Mouse (Mus musculus): ENCODE measurements around the gene Fhod1. TPM values are rescaled to one million over a fixed set of nuclear protein-coding genes. Genes with fewer than 3 reads are reported as not detected.

The Fhod1 gene
- polyA plus RNA-seq, 1 experiment from 2014 or later: 0.39 TPM

DNA sequence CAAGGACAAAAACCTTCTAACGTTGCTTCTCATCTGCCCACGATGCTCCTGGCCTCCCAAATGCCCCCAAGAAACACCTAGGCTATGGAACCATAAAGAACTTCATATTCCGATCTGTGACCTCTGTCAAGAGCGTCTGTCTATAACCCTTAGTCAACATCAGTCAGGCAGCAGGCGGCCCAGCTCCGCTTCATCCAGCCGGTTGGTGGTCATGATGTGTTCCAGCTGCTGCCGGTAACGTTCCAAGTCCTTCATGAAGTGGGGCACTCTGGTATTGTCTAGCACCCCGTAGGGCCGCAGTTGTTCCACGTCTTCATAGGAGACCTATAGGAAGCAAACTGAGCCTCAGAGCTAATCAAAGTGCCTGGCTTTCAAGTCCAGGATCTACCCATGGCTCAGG lies 65.9 kb downstream of the Fhod1 start:
- Histone ChIP-seq H3K4me3 (ENCODE audit: low read depth, low read length) (no peak overlapping the region), H3K4me1 (ENCODE audit: control insufficient read depth, insufficient read depth, low read length) (peaks cover 12% of the 10 kb centered on the region), H3K9ac (ENCODE audit: low read length) (no peak overlapping the region), H3K27me3 (replicated peaks; ENCODE audit: control insufficient read depth, insufficient read depth, low read length) (peaks cover 29% of the 10 kb centered on the region), H3K36me3 (ENCODE audit: control insufficient read depth, insufficient read depth, low read length) (peaks cover 42% of the 10 kb centered on the region), H3K9me3 (replicated peaks; ENCODE audit: control insufficient read depth, low read length) (no peaks in the 10 kb centered on the region), H3K4me2 (ENCODE audit: low read length) (no peak overlapping the region), H3K27ac (ENCODE audit: low read depth, low read length) (no peak overlapping the region)
- 90% methylated on average over 12 of the region's 12 CpGs for WGBS
- no peak for ATAC-seq
- no peak for DNase-seq (ENCODE audit: low spot score)

DNA sequence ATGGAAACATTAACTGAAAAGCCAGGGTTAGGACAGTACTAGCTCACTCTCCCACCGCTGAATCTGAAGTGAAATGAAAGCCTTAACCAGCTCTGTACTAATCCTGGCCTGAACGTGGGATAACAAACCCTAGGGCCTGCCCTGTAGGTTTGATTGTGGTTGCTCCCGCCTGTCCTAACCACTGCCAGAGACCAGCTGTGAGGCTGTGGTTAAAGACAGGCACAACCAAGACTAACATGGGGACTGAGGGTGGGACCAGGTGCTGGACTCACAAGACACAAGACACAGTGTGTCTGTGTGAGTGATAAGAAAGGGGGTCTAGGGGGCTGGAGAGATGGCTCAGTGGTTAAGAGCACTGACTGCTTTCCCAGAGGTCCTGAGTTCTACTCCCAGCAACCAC lies 67.2 kb downstream of the Fhod1 start:
- ATAC-seq: no peak
- H3K4me1 ChIP-seq (ENCODE audit: control insufficient read depth, insufficient read depth, low read length): peaks cover 12% of the 10 kb centered on the region
- no peak overlapping the region for H3K27ac ChIP-seq (ENCODE audit: low read depth, low read length)
- no peak for DNase-seq (ENCODE audit: low spot score)
- H3K4me2 ChIP-seq (ENCODE audit: low read length): no peak overlapping the region
- H3K9me3 ChIP-seq (replicated peaks; ENCODE audit: control insufficient read depth, low read length): no peaks in the 10 kb centered on the region
- H3K4me3 ChIP-seq (ENCODE audit: low read depth, low read length): no peak overlapping the region
- peaks cover 42% of the 10 kb centered on the region for H3K36me3 ChIP-seq (ENCODE audit: control insufficient read depth, insufficient read depth, low read length)
- H3K9ac ChIP-seq (ENCODE audit: low read length): no peak overlapping the region
- H3K27me3 ChIP-seq (replicated peaks; ENCODE audit: control insufficient read depth, insufficient read depth, low read length): peaks cover 39% of the 10 kb centered on the region
- 74% methylated on average over 3 of the region's 3 CpGs for WGBS

MicroRNAs encoded within 50 kb of the gene (microRNA counts, 519-probe panel; counts per million panel counts)
- 3,670 counts per million, percentile 37 among the panel's probes with 10 or more counts for microRNA mmu-miR-328

Small RNA genes within 50 kb of the gene (microRNA-seq; reads per million reads assigned to microRNA genes)
- gene Gm27320 (not detected), gene Mir328 (226 reads per million, percentile 67 among the genes with 10 or more reads in this experiment)

Other genes with a start within 250 kb of the Fhod1 start
- gene Ces4a, start 216.2 kb downstream of the Fhod1 start, polyA plus RNA-seq (2014; fragmentation: Nextera tagmentation; extraction: Ambion mirVana): 0.09 TPM in 1 of 2 replicates, not detected in the other
- gene Cbfb, start 177.3 kb downstream of the Fhod1 start, polyA plus RNA-seq (2014; fragmentation: Nextera tagmentation; extraction: Ambion mirVana): 34.5 and 39.5 TPM in 2 replicates
- 35.4 and 38.9 TPM in 2 replicates for gene D230025D16Rik, start 122.8 kb downstream of the Fhod1 start, polyA plus RNA-seq (2014; fragmentation: Nextera tagmentation; extraction: Ambion mirVana)
- 3.1 and 4.1 TPM in 2 replicates for gene B3gnt9, start 92.8 kb downstream of the Fhod1 start, polyA plus RNA-seq (2014; fragmentation: Nextera tagmentation; extraction: Ambion mirVana)
- gene Tradd, start 83.3 kb downstream of the Fhod1 start, polyA plus RNA-seq (2014; fragmentation: Nextera tagmentation; extraction: Ambion mirVana): 14.8 and 21.8 TPM in 2 replicates
- 0.50 and 0.85 TPM in 2 replicates for gene Fbxl8, start 83.3 kb downstream of the Fhod1 start, polyA plus RNA-seq (2014; fragmentation: Nextera tagmentation; extraction: Ambion mirVana)
- 0.14 and 0.37 TPM in 2 replicates for gene Hsf4, start 78.2 kb downstream of the Fhod1 start, polyA plus RNA-seq (2014; fragmentation: Nextera tagmentation; extraction: Ambion mirVana)
- gene Nol3, start 71.8 kb downstream of the Fhod1 start, polyA plus RNA-seq (2014; fragmentation: Nextera tagmentation; extraction: Ambion mirVana): 2.9 and 3.0 TPM in 2 replicates
- gene 4931428F04Rik, start 58.1 kb downstream of the Fhod1 start, polyA plus RNA-seq (2014; fragmentation: Nextera tagmentation; extraction: Ambion mirVana): 67.9 and 69.5 TPM in 2 replicates
- gene Exoc3l, start 51.9 kb downstream of the Fhod1 start, polyA plus RNA-seq (2014; fragmentation: Nextera tagmentation; extraction: Ambion mirVana): 8.3 and 8.8 TPM in 2 replicates
- 50.8 and 51.9 TPM in 2 replicates for gene E2f4, start 50.3 kb downstream of the Fhod1 start, polyA plus RNA-seq (2014; fragmentation: Nextera tagmentation; extraction: Ambion mirVana)
- gene Elmo3, start 42.4 kb downstream of the Fhod1 start, polyA plus RNA-seq (2014; fragmentation: Nextera tagmentation; extraction: Ambion mirVana): 0.70 and 0.82 TPM in 2 replicates
- 0.67 and 0.93 TPM in 2 replicates for gene Lrrc29, start 21.7 kb downstream of the Fhod1 start, polyA plus RNA-seq (2014; fragmentation: Nextera tagmentation; extraction: Ambion mirVana)
- 130 and 141 TPM in 2 replicates for gene Tmem208, start 21.6 kb downstream of the Fhod1 start, polyA plus RNA-seq (2014; fragmentation: Nextera tagmentation; extraction: Ambion mirVana)
- 3.8 and 6.9 TPM in 2 replicates for gene Slc9a5, start 890 bp upstream of the Fhod1 start, polyA plus RNA-seq (2014; fragmentation: Nextera tagmentation; extraction: Ambion mirVana)
- 1.1 and 1.2 TPM in 2 replicates for gene Plekhg4, start 25.3 kb upstream of the Fhod1 start, polyA plus RNA-seq (2014; fragmentation: Nextera tagmentation; extraction: Ambion mirVana)
- gene Kctd19, start 65.5 kb upstream of the Fhod1 start, polyA plus RNA-seq (2014; fragmentation: Nextera tagmentation; extraction: Ambion mirVana): 0.09 TPM in 1 of 2 replicates, not detected in the other
- 0.22 and 0.43 TPM in 2 replicates for gene Lrrc36, start 65.6 kb upstream of the Fhod1 start, polyA plus RNA-seq (2014; fragmentation: Nextera tagmentation; extraction: Ambion mirVana)
- 49.2 and 57.0 TPM in 2 replicates for gene Tppp3, start 123.6 kb upstream of the Fhod1 start, polyA plus RNA-seq (2014; fragmentation: Nextera tagmentation; extraction: Ambion mirVana)
- gene Zdhhc1, start 148.9 kb upstream of the Fhod1 start, polyA plus RNA-seq (2014; fragmentation: Nextera tagmentation; extraction: Ambion mirVana): 15.5 and 22.0 TPM in 2 replicates
- gene Hsd11b2, start 170.8 kb upstream of the Fhod1 start, polyA plus RNA-seq (2014; fragmentation: Nextera tagmentation; extraction: Ambion mirVana): 1.1 and 1.8 TPM in 2 replicates
- 194 and 211 TPM in 2 replicates for gene Atp6v0d1, start 218.1 kb upstream of the Fhod1 start, polyA plus RNA-seq (2014; fragmentation: Nextera tagmentation; extraction: Ambion mirVana)